8 mouse cellular contexts compared by ENCODE assay signal in genomic region chr11:115823774-115824740, GRCm38 (mm10). TPM values are rescaled to one million over a fixed set of nuclear protein-coding genes. Genes with fewer than 3 reads are reported as not detected.
DNase-seq lines count a peak whose midpoint lies in the region; ATAC-seq and TF ChIP-seq lines count a peak whose summit lies in the region.

Gene Llgl2 (plus strand): TSS chr11:115824049.

- no peak within 1 kb of the TSS for H3K27ac ChIP-seq in cortical plate, adult 2 months (ENCODE audit: insufficient read depth, low read length)
- peak within 1 kb of the TSS; percentile 84 for H3K27ac ChIP-seq in intestine, embryonic 15.5 days
- peak within 1 kb of the TSS; percentile 74 for H3K27ac ChIP-seq in liver, embryonic 11.5 days (ENCODE audit: low read depth, low read length)

- peak within 1 kb of the TSS; percentile 49 for H3K4me3 ChIP-seq in cortical plate, adult 2 months (ENCODE audit: insufficient read depth, low read length)
- peak within 1 kb of the TSS; percentile 76 for H3K4me3 ChIP-seq in intestine, embryonic 15.5 days (replicated peaks)
- H3K4me3 ChIP-seq in liver, embryonic 11.5 days (ENCODE audit: low read depth, low read length): peak within 1 kb of the TSS; percentile 84
- H3K4me3 ChIP-seq in myocyte: no peak within 1 kb of the TSS

- H3K4me1 ChIP-seq in cortical plate, adult 2 months (ENCODE audit: control insufficient read depth, insufficient read depth, low read length): no peaks in the 10 kb centered on the region
- H3K4me1 ChIP-seq in intestine, embryonic 15.5 days (replicated peaks): peaks cover 19% of the 10 kb centered on the region; the same call in 1 of the 2 replicates
- peaks cover 23% of the 10 kb centered on the region for H3K4me1 ChIP-seq in liver, embryonic 11.5 days (replicated peaks; ENCODE audit: control insufficient read depth, insufficient read depth, low read length)

- peaks cover 10% of the 10 kb centered on the region for H3K36me3 ChIP-seq in intestine, embryonic 15.5 days
- H3K36me3 ChIP-seq in liver, embryonic 11.5 days (ENCODE audit: control insufficient read depth, insufficient read depth, low read length): peaks cover 25% of the 10 kb centered on the region
- no peaks in the 10 kb centered on the region for H3K36me3 ChIP-seq in myocyte (ENCODE audit: control insufficient read depth, insufficient read depth)

- peak; percentile 92 for ATAC-seq in frontal cortex, adult (ENCODE audit: low TSS enrichment)
- ATAC-seq in intestine, embryonic 15.5 days: peak; percentile 98
- peak; percentile 97 for ATAC-seq in liver, embryonic 11.5 days (replicated peaks; ENCODE audit: low FRiP score)

- no peaks in the 10 kb centered on the region for H3K27me3 ChIP-seq in intestine, embryonic 15.5 days (replicated peaks)
- H3K27me3 ChIP-seq in liver, embryonic 11.5 days (replicated peaks; ENCODE audit: control insufficient read depth, insufficient read depth, low read length): 0 out of 2 replicates have a peak, but pooled peaks cover 3% of the 10 kb centered on the region
- peaks cover 29% of the 10 kb centered on the region for H3K27me3 ChIP-seq in myocyte (ENCODE audit: control insufficient read depth, insufficient read depth, insufficient read length)

- no peaks in the 10 kb centered on the region for H3K79me2 ChIP-seq in myocyte (ENCODE audit: control insufficient read depth, insufficient read depth)

- peak within 1 kb of the TSS; percentile 91 for H3K4me2 ChIP-seq in intestine, embryonic 15.5 days (replicated peaks)
- H3K4me2 ChIP-seq in liver, embryonic 11.5 days: peak within 1 kb of the TSS; percentile 100
- H3K4me2 ChIP-seq in myocyte (ENCODE audit: low read depth): peak within 1 kb of the TSS; percentile 76

- H3K9ac ChIP-seq in intestine, embryonic 15.5 days: peak within 1 kb of the TSS; percentile 75
- H3K9ac ChIP-seq in liver, embryonic 11.5 days (ENCODE audit: low read depth, low read length): peak within 1 kb of the TSS; percentile 78

- no peak within 1 kb of the TSS for H3ac ChIP-seq in myocyte (ENCODE audit: control insufficient read depth, insufficient read length)

- no peak for TF ChIP-seq CTCF in cortical plate, adult 2 months (IDR thresholded peaks at IDR 0.05; ENCODE audit: extremely low read depth, insufficient read depth, low read length)

- H3K9me3 ChIP-seq in intestine, embryonic 15.5 days: no peaks in the 10 kb centered on the region
- no peaks in the 10 kb centered on the region for H3K9me3 ChIP-seq in liver, embryonic 11.5 days (ENCODE audit: control insufficient read depth, low read length)

- WGBS in intestine, embryonic 15.5 days: under 1% methylated on average over 87 of the region's 87 CpGs
- under 1% methylated on average over 86 of the region's 87 CpGs for WGBS in liver, embryonic 11.5 days

- no peak for TF ChIP-seq POLR2A in cortical plate, adult 2 months (IDR thresholded peaks at IDR 0.05; ENCODE audit: extremely low read depth, insufficient read depth, low read length)
- TF ChIP-seq POLR2A in myocyte (IDR thresholded peaks at IDR 0.05; ENCODE audit: insufficient read length, low read depth): no peak

- DNase-seq in frontal cortex, postnatal 14 days (ENCODE audit: low spot score in 2 of 2): no peak
- peak; percentile 53 to 75 for DNase-seq in gastrocnemius, postnatal 4 days (ENCODE audit: low spot score in 2 of 2)
- DNase-seq in liver, embryonic 11.5 days (ENCODE audit: low spot score): peak; percentile 88
- DNase-seq in spleen, postnatal 36 days (ENCODE audit: low spot score in 2 of 2): peak; percentile 90 to 92

TF ChIP-seq in myocyte, 11 proteins besides CTCF, POLR2A, EP300 and RAD21:
- TF ChIP-seq POLR2AphosphoS2 (IDR thresholded peaks at IDR 0.05; ENCODE audit: insufficient read length, low read depth): peak; percentile 36
- TF ChIP-seq E2F4 (IDR thresholded peaks at IDR 0.05; ENCODE audit: insufficient read depth): no peak

RNA-seq across cellular contexts. Expression of gene Llgl2, which starts in this region (rescaled TPM):
- polyA plus RNA-seq in cortical plate, adult 2 months (2012; rRNA removed): 3.1 and 3.2 TPM in 2 replicates
- total RNA-seq in gastrocnemius, postnatal 4 days (2021): 10 to 100 TPM; 19.0 to 21.6 TPM
- 77.2 and 80.6 TPM in 2 replicates for polyA plus RNA-seq in intestine, embryonic 15.5 days (2015; fragmentation: Nextera tagmentation; extraction: Ambion mirVana)
- polyA plus RNA-seq in liver, embryonic 11.5 days (2014; fragmentation: Nextera tagmentation; extraction: Ambion mirVana): 15.6 and 18.7 TPM in 2 replicates
- polyA plus RNA-seq in myocyte (2012; fragmentation: generic; extraction: Trizol): 0.43 TPM

Comparison
In these comparisons a context has a peak if more than half of its experiments do, and no peak if none do; other contexts are left out.
1. DNase-seq: peak in gastrocnemius, postnatal 4 days (2 of 2), liver, embryonic 11.5 days (single experiment) and spleen, postnatal 36 days (2 of 2); none in frontal cortex, postnatal 14 days (0 of 2).
2. Peak in every context shown above with its lines, with median percentiles within 50 percentile points of each other: ATAC-seq and H3K4me2 ChIP-seq.